ENCODE assay signal across 8 mouse cellular contexts in genomic region chr7:99483271-99483923, GRCm38 (mm10). TPM values are rescaled to one million over a fixed set of nuclear protein-coding genes. Genes with fewer than 3 reads are reported as not detected.
DNase-seq lines count a peak whose midpoint lies in the region; ATAC-seq and TF ChIP-seq lines count a peak whose summit lies in the region.

TSS of gene Rps3 (minus strand) at chr7:99483738.

- no peaks in the 10 kb centered on the region for H3K9me3 ChIP-seq in megakaryocyte, embryonic 14.5 days

- no peak for TF ChIP-seq CTCF in cortical plate, adult 2 months (IDR thresholded peaks at IDR 0.05; ENCODE audit: extremely low read depth, insufficient read depth, low read length)

- H3K4me1 ChIP-seq in cortical plate, adult 2 months (ENCODE audit: control insufficient read depth, insufficient read depth, low read length): peaks cover 4% of the 10 kb centered on the region
- H3K4me1 ChIP-seq in megakaryocyte, embryonic 14.5 days: peaks cover 51% of the 10 kb centered on the region

- 0 out of 2 replicates have a peak within 1 kb of the TSS, but pooled peaks have one; percentile 15 for H3K27ac ChIP-seq in cortical plate, adult 2 months (ENCODE audit: insufficient read depth, low read length)

- TF ChIP-seq POLR2A in cortical plate, adult 2 months (IDR thresholded peaks at IDR 0.05; ENCODE audit: extremely low read depth, insufficient read depth, low read length): peak; percentile 90

- H3K27me3 ChIP-seq in megakaryocyte, embryonic 14.5 days (replicated peaks): peaks cover 6% of the 10 kb centered on the region

- H3K36me3 ChIP-seq in megakaryocyte, embryonic 14.5 days (replicated peaks; ENCODE audit: low read length): peaks cover 40% of the 10 kb centered on the region

- peak; percentile 89 to 93 for DNase-seq in gastrocnemius, adult 8-10 months (ENCODE audit: low spot score in 2 of 2)
- peak; percentile 98 for DNase-seq in hindlimb bud, embryonic 11.5 days (ENCODE audit: extremely low spot score, low read depth, low spot score)
- peak; percentile 92 to 97 for DNase-seq in left cerebral cortex, adult 8-10 months (ENCODE audit: low spot score in 2 of 2)
- DNase-seq in right cerebral cortex, postnatal 10 days (ENCODE audit: low spot score in 2 of 2): peak; percentile 97 to 98
- DNase-seq in urinary bladder, postnatal 25 days (ENCODE audit: low spot score): peak; percentile 82

- H3K4me3 ChIP-seq in cortical plate, adult 2 months (ENCODE audit: insufficient read depth, low read length): peak within 1 kb of the TSS; percentile 81
- H3K4me3 ChIP-seq in megakaryocyte, embryonic 14.5 days (replicated peaks): peak within 1 kb of the TSS; percentile 96

- ATAC-seq in activated CD4-positive, CD25-positive, alpha-beta regulatory T cell, adult 4 months: peak; percentile 97

RNA-seq across cellular contexts. Expression of gene Rps3, which starts in this region (rescaled TPM):
- polyA plus RNA-seq in activated CD4-positive, CD25-positive, alpha-beta regulatory T cell, adult 4 months (2017; shearing (Covaris generic)): 1,000 to 10,000 TPM; 2,602 to 3,921 TPM
- 530 and 542 TPM in 2 replicates for polyA plus RNA-seq in cortical plate, adult 2 months (2012; rRNA removed)
- total RNA-seq in gastrocnemius, adult 8-10 months (2022): 100 to 1,000 TPM; 272 to 331 (median 278) TPM
- 100 to 1,000 TPM; 240 to 334 (median 272) TPM for total RNA-seq in left cerebral cortex, adult 8-10 months (2022)
- 128 and 530 TPM in 2 replicates for polyA plus RNA-seq in megakaryocyte, embryonic 14.5 days (2012; ENCODE audit: insufficient read depth, low replicate concordance)

Comparison
In these comparisons a context has a peak if more than half of its experiments do, and no peak if none do; other contexts are left out.
1. Peak in every context shown above with its lines: DNase-seq, ATAC-seq, H3K4me3 ChIP-seq and H3K27ac ChIP-seq.